Mouse (Mus musculus) liver, embryonic 14.5 days (tissue): ENCODE results near the gene Ppp2r5c. TPM values are rescaled to one million over a fixed set of nuclear protein-coding genes. Genes with fewer than 3 reads are reported as not detected.
A peak's percentile ranks its signal among the peaks of the same experiment; 100 is the strongest.

ENCODE experiments used
- ATAC-seq: fragments of 200-750 bp; cut with Nextera tagmentation; 2 replicates; pipeline ENCODE4 v1.8.0; 2017; ENCODE audit warnings: moderate number of reproducible peaks, mild to moderate bottlenecking, moderate library complexity; ENCODE audit not compliant: insufficient read depth
- DNase-seq, 3 experiments: peaks; one replicate each; pipeline ENCODE4 v3.0.0-alpha.2; 2012 to 2013; ENCODE audit warnings: low read depth in 3 of 3, low spot score in 3 of 3
- H3K27ac ChIP-seq: fragments of 300-500 bp; sonication (generic); 2 replicates; pipeline ENCODE4 v1.5.1; 2014; ENCODE audit warnings: moderate library complexity, mild to moderate bottlenecking, control low read depth, inconsistent platforms
- H3K27me3 ChIP-seq: fragments of 300-500 bp; sonication (generic); 2 replicates; pipeline ENCODE4 v1.6.1; 2014; ENCODE audit warnings: mild to moderate bottlenecking, low read length, moderate library complexity; ENCODE audit not compliant: control insufficient read depth, insufficient read depth
- H3K36me3 ChIP-seq: fragments of 300-500 bp; sonication (generic); replicated peaks from 2 replicates; pipeline ENCODE4 v1.6.1; 2014; ENCODE audit warnings: low read depth; ENCODE audit not compliant: control insufficient read depth, insufficient read depth
- H3K4me1 ChIP-seq, 2 experiments: fragments of 200-500 bp in 1 of 2; fragments of 300-500 bp in 1 of 2; sonication (generic) in 1 of 2; replicated peaks; 2 replicates each; pipeline ENCODE4 v1.6.1; 2012 to 2014; ENCODE audit warnings: antibody characterized with exemption in 1 of 2, inconsistent platforms in 1 of 2, low read length in 1 of 2; ENCODE audit not compliant: control insufficient read depth in 2 of 2, insufficient read depth in 2 of 2
- H3K4me2 ChIP-seq: fragments of 300-500 bp; sonication (generic); 2 replicates; pipeline ENCODE4 v1.6.1; 2014; ENCODE audit warnings: low read depth, mild to moderate bottlenecking, control low read depth, moderate library complexity
- H3K4me3 ChIP-seq, 2 experiments: fragments of 200-500 bp in 1 of 2; fragments of 300-500 bp in 1 of 2; sonication (generic) in 1 of 2; 2 replicates each; pipeline ENCODE4 v1.5.1; 2012 to 2014; ENCODE audit warnings: low read depth in 2 of 2, low read length in 2 of 2, mild to moderate bottlenecking in 2 of 2, control low read depth in 1 of 2, inconsistent platforms in 1 of 2, moderate library complexity in 1 of 2; ENCODE audit not compliant: insufficient read depth in 1 of 2
- H3K9ac ChIP-seq: fragments of 300-500 bp; sonication (generic); replicated peaks from 2 replicates; pipeline ENCODE4 v1.6.1; 2014; ENCODE audit warnings: mild to moderate bottlenecking, control low read depth, moderate library complexity
- H3K9me3 ChIP-seq: fragments of 300-500 bp; sonication (generic); 2 replicates; pipeline ENCODE4 v1.6.1; 2016; ENCODE audit warnings: low read length, mixed read lengths; ENCODE audit not compliant: control insufficient read depth
- CTCF ChIP-seq: IDR thresholded peaks from 2 replicates; pipeline ENCODE4 v1.5.1; 2016; ENCODE audit warnings: antibody characterized with exemption, low read depth, control low read depth
- EP300 ChIP-seq: IDR thresholded peaks from 2 replicates; pipeline ENCODE4 v1.6.1; 2016; ENCODE audit warnings: antibody characterized with exemption, low read depth
- WGBS: fragments of 180-500 bp; shearing (Covaris S2); extraction: QIAGEN DNeasy Blood & Tissue Kit; methylation state at CpG from one replicate; pipeline ENCODE4 v1.1.7; 2014; ENCODE audit not compliant: insufficient replicate concordance; 5-methylcytosine and 5-hydroxymethylcytosine counted together
- polyA plus RNA-seq, 2 experiments: library from polyadenylated mRNA; depleted of rRNA in 1 of 2; stranded (reverse) in 1 of 2; unstranded in 1 of 2; fragments of >200 nt; fragmentation: Nextera tagmentation in 1 of 2; extraction: Ambion mirVana in 1 of 2; gene quantifications; 2 replicates each; pipeline versions ENCODE4 v1.2.1 to v1.2.3; 2012 to 2014

The Ppp2r5c gene
- polyA plus RNA-seq, 2 experiments, result 22.6 to 70.8 TPM

GRCm38 (mm10) chr12:110485585-110486331, 38.8 kb downstream of the Ppp2r5c start:
- Histone ChIP-seq H3K27me3 (no peaks in the 10 kb centered on the region), H3K4me2 (peak overlapping the region; percentile 96), H3K27ac (peak overlapping the region; percentile 96), H3K9ac (peak overlapping the region; percentile 94), H3K4me3 (peak overlapping the region; percentile 64 to 77), H3K4me1 (peaks cover 13 to 38% of the 10 kb centered on the region in 2 experiments), H3K36me3 (no peaks in the 10 kb centered on the region), H3K9me3 (no peaks in the 10 kb centered on the region)
- peak; percentile 86 to 90 (median 86) for DNase-seq
- TF ChIP-seq EP300 (no peak), CTCF (no peak)
- under 1% methylated on average over 27 of the region's 27 CpGs for WGBS
- peak; percentile 79 for ATAC-seq

- no peaks in the 10 kb centered on the region for H3K9me3 ChIP-seq
- TF ChIP-seq EP300, result no peak
- TF ChIP-seq CTCF, result no peak
- peak overlapping the region; percentile 94 for H3K9ac ChIP-seq
- no peaks in the 10 kb centered on the region for H3K36me3 ChIP-seq
- DNase-seq, result no peak
- H3K4me2 ChIP-seq, result peak overlapping the region; percentile 96
- H3K27me3 ChIP-seq, result no peaks in the 10 kb centered on the region
- no peak overlapping the region for H3K27ac ChIP-seq
- WGBS, result 67% methylated on average over 5 of the region's 5 CpGs
- H3K4me3 ChIP-seq, result peak overlapping the region; percentile 64 to 77
- peaks cover 11 to 38% of the 10 kb centered on the region in 2 experiments for H3K4me1 ChIP-seq
- no peak for ATAC-seq
Observed at GRCm38 (mm10) chr12:110486852-110487251, 39.9 kb downstream of the Ppp2r5c start.

GRCm38 (mm10) chr12:110488031-110488430, 41.1 kb downstream of the Ppp2r5c start:
- WGBS, result 70% methylated on average over 9 of the region's 9 CpGs
- no peak overlapping the region for H3K9ac ChIP-seq
- H3K27me3 ChIP-seq, result no peaks in the 10 kb centered on the region
- no peak overlapping the region for H3K27ac ChIP-seq
- no peaks in the 10 kb centered on the region for H3K36me3 ChIP-seq
- no peaks in the 10 kb centered on the region for H3K9me3 ChIP-seq
- H3K4me2 ChIP-seq, result no peak overlapping the region
- no peak overlapping the region for H3K4me3 ChIP-seq
- DNase-seq (no peak), ATAC-seq (no peak)
- TF ChIP-seq EP300 (no peak), CTCF (no peak)
- H3K4me1 ChIP-seq, result peaks cover 11 to 38% of the 10 kb centered on the region in 2 experiments

- WGBS, result 90% methylated on average over 12 of the region's 12 CpGs
- DNase-seq (no peak), ATAC-seq (no peak)
- TF ChIP-seq CTCF, result peak; percentile 9; the same call in 1 of the 2 replicates
- no peak for TF ChIP-seq EP300
- H3K4me1 ChIP-seq, result peaks cover 9 to 25% of the 10 kb centered on the region in 2 experiments
- H3K27me3 ChIP-seq, result no peaks in the 10 kb centered on the region
- H3K9ac ChIP-seq, result no peak overlapping the region
- no peak overlapping the region for H3K4me2 ChIP-seq
- H3K36me3 ChIP-seq, result no peaks in the 10 kb centered on the region
- no peaks in the 10 kb centered on the region for H3K9me3 ChIP-seq
- H3K27ac ChIP-seq, result no peak overlapping the region
- H3K4me3 ChIP-seq, result no peak overlapping the region
Observed at GRCm38 (mm10) chr12:110489946-110490701, 43.2 kb downstream of the Ppp2r5c start.

- H3K4me1 ChIP-seq, result peaks cover 2 to 20% of the 10 kb centered on the region in 2 experiments
- ATAC-seq, result no peak
Observed at GRCm38 (mm10) chr12:110492436-110492835, 45.5 kb downstream of the Ppp2r5c start.

More at GRCm38 (mm10) chr12:110492436-110492835, 45.5 kb downstream of the Ppp2r5c start:
- TF ChIP-seq CTCF (no peak), EP300 (no peak)
- WGBS, result 80% methylated on average over 5 of the region's 5 CpGs
- DNase-seq, result no peak
- Histone ChIP-seq H3K9me3 (no peaks in the 10 kb centered on the region), H3K9ac (no peak overlapping the region), H3K4me2 (no peak overlapping the region), H3K27ac (no peak overlapping the region), H3K36me3 (no peaks in the 10 kb centered on the region), H3K4me3 (no peak overlapping the region), H3K27me3 (no peaks in the 10 kb centered on the region)
